Mouse (Mus musculus): ENCODE data around the gene Lpcat4. TPM values are rescaled to one million over a fixed set of nuclear protein-coding genes. Genes with fewer than 3 reads are reported as not detected.

The Lpcat4 gene
- 1.5 and 2.2 TPM in 2 replicates for polyA plus RNA-seq (2015; fragmentation: Nextera tagmentation; extraction: Ambion mirVana)

DNA sequence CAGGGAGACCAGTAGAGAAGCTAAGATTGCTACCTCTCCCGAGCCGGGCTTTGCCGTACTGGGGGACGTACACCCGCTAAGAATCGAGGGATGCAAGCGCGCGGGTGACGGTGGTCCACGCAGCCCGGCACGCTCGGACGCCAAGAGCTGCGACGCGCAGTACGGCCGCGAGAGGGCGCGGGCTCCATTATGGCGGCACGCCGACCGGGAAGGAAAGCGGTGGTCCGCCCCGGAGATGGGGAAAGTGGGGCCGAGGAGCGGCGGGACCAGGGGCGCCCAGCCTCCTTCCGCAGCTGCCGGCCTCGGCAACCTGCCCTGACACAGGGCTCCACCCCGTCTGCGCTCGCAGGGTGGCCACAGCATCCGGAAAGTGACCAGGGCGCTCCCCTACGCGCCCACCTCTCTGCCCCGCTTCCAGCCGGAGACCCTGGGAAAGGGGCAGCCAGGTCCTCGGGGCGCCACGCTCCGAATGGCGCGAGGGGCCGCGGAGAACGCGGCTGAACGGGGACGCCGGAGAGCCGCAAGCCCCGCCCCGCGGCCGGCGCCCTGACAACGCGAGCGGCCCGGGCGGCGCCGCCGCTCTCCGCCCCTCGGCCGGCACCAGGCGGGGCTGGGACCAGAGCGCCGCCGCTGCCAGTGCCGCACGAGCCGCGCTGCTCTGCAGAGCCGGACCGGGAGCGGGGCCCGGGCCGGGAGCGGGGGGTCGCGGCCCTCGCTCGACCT is at the start of gene Lpcat4:
Gene Lpcat4 (plus strand): TSS at position 257 of the 723 bp plus-strand sequence.
- H3K27ac ChIP-seq (ENCODE audit: low read length), result peak within 1 kb of the TSS; percentile 62; the same call in 1 of the 2 replicates
- peak within 1 kb of the TSS; percentile 82 for H3K9ac ChIP-seq (ENCODE audit: low read depth, low read length)
- no peaks in the 10 kb centered on the region for H3K9me3 ChIP-seq (replicated peaks; ENCODE audit: control insufficient read depth, low read length)
- H3K36me3 ChIP-seq (ENCODE audit: control insufficient read depth, insufficient read depth), result no peaks in the 10 kb centered on the region
- H3K4me2 ChIP-seq (ENCODE audit: low read depth, low read length), result peak within 1 kb of the TSS; percentile 98
- H3K4me3 ChIP-seq (ENCODE audit: low read depth, low read length), result peak within 1 kb of the TSS; percentile 87
- H3K4me1 ChIP-seq (ENCODE audit: control insufficient read depth, low read depth, low read length), result peaks cover 12% of the 10 kb centered on the region
- H3K27me3 ChIP-seq (ENCODE audit: control insufficient read depth, insufficient read depth, low read depth, low read length), result peaks cover 13% of the 10 kb centered on the region
- peak; percentile 92 for ATAC-seq (ENCODE audit: low read depth)
- under 1% methylated on average over 83 of the region's 94 CpGs for WGBS (ENCODE audit: insufficient replicate concordance)

DNA sequence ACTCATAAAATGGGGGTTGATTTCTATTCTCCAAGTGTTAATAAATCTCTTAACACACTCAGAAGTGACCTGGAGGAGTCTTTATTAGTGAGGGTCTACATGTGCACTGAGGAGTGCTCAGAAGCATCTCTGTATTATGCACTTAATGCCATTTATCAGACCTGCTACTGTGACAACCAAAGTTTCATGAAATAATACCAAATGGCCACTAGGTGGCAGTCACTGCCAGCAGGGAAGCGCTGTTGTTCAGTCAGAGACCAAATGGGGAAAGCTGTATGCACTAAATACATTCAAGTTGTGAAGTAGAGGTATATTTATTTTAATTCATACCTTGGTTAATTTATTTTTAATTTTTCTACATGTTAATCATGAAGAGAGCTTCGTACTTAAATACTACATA is 42.4 kb upstream of the Lpcat4 start:
- ATAC-seq (ENCODE audit: low read depth), result no peak

DNA sequence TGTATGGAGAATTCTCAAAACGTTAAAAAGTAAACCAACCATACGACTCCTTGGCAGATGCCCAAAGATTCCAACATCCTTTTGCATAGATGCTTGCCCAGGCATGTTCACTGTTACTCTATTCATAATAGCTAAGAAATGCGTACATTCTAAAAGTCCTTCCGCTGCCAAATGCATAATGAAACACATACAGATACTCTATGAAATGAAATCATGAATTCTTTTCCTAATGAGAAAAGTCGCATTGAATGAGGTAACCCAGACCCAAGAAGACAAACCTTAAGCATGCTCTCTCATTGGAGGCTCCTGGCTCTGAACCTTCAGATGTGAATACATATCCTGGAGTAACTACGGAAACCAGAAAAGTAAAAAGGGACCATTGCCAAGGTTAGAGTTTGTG is 36.2 kb upstream of the Lpcat4 start:
- no peak overlapping the region for H3K9ac ChIP-seq (ENCODE audit: low read depth, low read length)
- no peaks in the 10 kb centered on the region for H3K9me3 ChIP-seq (replicated peaks; ENCODE audit: control insufficient read depth, low read length)
- no peak for ATAC-seq (ENCODE audit: low read depth)
- no peak overlapping the region for H3K4me2 ChIP-seq (ENCODE audit: low read depth, low read length)
- WGBS (ENCODE audit: insufficient replicate concordance), result 63% methylated on average over 6 of the region's 6 CpGs
- no peak overlapping the region for H3K4me3 ChIP-seq (ENCODE audit: low read depth, low read length)
- H3K36me3 ChIP-seq (ENCODE audit: control insufficient read depth, insufficient read depth), result no peaks in the 10 kb centered on the region
- H3K4me1 ChIP-seq (ENCODE audit: control insufficient read depth, low read depth, low read length), result no peaks in the 10 kb centered on the region
- no peak overlapping the region for H3K27ac ChIP-seq (ENCODE audit: low read length)
- H3K27me3 ChIP-seq (ENCODE audit: control insufficient read depth, insufficient read depth, low read depth, low read length), result no peaks in the 10 kb centered on the region

More for the DNA sequence above, 42.4 kb upstream of the Lpcat4 start:
- Histone ChIP-seq H3K9me3 (replicated peaks; ENCODE audit: control insufficient read depth, low read length) (no peaks in the 10 kb centered on the region), H3K9ac (ENCODE audit: low read depth, low read length) (no peak overlapping the region), H3K27ac (ENCODE audit: low read length) (no peak overlapping the region), H3K27me3 (ENCODE audit: control insufficient read depth, insufficient read depth, low read depth, low read length) (no peaks in the 10 kb centered on the region), H3K4me3 (ENCODE audit: low read depth, low read length) (no peak overlapping the region), H3K36me3 (ENCODE audit: control insufficient read depth, insufficient read depth) (no peaks in the 10 kb centered on the region), H3K4me2 (ENCODE audit: low read depth, low read length) (no peak overlapping the region), H3K4me1 (ENCODE audit: control insufficient read depth, low read depth, low read length) (no peaks in the 10 kb centered on the region)
- 2% methylated on average over 2 of the region's 2 CpGs for WGBS (ENCODE audit: insufficient replicate concordance)

DNA sequence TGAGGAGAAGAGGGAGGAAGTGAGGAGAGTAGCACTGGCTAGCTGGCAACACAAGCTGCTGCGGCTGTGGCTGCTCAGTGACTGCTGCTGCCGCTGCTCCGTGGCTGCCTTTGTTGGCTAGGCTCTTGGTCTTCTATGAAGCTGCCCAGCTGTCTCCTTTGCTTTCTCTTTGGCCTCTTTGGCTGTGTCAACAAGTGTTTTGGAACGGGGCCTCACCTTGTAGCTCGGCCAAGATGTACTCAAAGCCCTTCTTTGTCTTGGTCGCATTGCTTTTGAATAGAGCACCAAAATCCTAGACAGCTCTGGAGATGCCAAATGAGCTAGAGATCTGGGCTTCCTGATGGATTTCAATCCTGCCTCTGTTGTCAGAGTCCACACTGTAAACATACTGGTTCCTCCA is 29.1 kb upstream of the Lpcat4 start:
- Histone ChIP-seq H3K9me3 (replicated peaks; ENCODE audit: control insufficient read depth, low read length) (no peaks in the 10 kb centered on the region), H3K4me1 (ENCODE audit: control insufficient read depth, low read depth, low read length) (no peaks in the 10 kb centered on the region), H3K4me2 (ENCODE audit: low read depth, low read length) (no peak overlapping the region), H3K27me3 (ENCODE audit: control insufficient read depth, insufficient read depth, low read depth, low read length) (no peaks in the 10 kb centered on the region), H3K9ac (ENCODE audit: low read depth, low read length) (no peak overlapping the region), H3K4me3 (ENCODE audit: low read depth, low read length) (no peak overlapping the region), H3K36me3 (ENCODE audit: control insufficient read depth, insufficient read depth) (no peaks in the 10 kb centered on the region), H3K27ac (ENCODE audit: low read length) (no peak overlapping the region)
- ATAC-seq (ENCODE audit: low read depth), result no peak
- WGBS (ENCODE audit: insufficient replicate concordance), result 60% methylated on average over 6 of the region's 6 CpGs

DNA sequence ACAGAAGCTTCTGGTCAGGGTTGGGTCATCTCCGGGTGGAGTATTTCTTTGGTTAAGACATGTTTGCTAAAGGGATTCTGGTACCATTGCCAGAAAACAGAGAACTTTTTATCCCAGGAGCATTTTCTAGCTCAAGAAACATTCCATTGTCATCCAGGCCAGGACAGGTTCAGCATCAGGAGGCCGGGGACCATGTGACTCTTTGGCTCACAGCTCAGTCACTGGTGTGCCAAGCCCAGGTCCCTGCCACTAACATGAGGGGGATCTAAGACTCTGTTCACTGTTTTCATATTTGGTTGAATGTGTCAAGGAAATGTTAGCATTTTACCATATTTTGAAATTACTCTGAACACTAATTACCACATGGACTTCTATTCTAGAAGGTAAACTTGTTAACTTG is 28.6 kb upstream of the Lpcat4 start:
- no peak overlapping the region for H3K27ac ChIP-seq (ENCODE audit: low read length)
- H3K9me3 ChIP-seq (replicated peaks; ENCODE audit: control insufficient read depth, low read length), result no peaks in the 10 kb centered on the region
- H3K4me3 ChIP-seq (ENCODE audit: low read depth, low read length), result no peak overlapping the region
- H3K36me3 ChIP-seq (ENCODE audit: control insufficient read depth, insufficient read depth), result no peaks in the 10 kb centered on the region
- H3K9ac ChIP-seq (ENCODE audit: low read depth, low read length), result no peak overlapping the region
- H3K27me3 ChIP-seq (ENCODE audit: control insufficient read depth, insufficient read depth, low read depth, low read length), result no peaks in the 10 kb centered on the region
- H3K4me1 ChIP-seq (ENCODE audit: control insufficient read depth, low read depth, low read length), result no peaks in the 10 kb centered on the region
- ATAC-seq (ENCODE audit: low read depth), result no peak
- no peak overlapping the region for H3K4me2 ChIP-seq (ENCODE audit: low read depth, low read length)
- WGBS (ENCODE audit: insufficient replicate concordance), result 55% methylated on average over 2 of the region's 2 CpGs

DNA sequence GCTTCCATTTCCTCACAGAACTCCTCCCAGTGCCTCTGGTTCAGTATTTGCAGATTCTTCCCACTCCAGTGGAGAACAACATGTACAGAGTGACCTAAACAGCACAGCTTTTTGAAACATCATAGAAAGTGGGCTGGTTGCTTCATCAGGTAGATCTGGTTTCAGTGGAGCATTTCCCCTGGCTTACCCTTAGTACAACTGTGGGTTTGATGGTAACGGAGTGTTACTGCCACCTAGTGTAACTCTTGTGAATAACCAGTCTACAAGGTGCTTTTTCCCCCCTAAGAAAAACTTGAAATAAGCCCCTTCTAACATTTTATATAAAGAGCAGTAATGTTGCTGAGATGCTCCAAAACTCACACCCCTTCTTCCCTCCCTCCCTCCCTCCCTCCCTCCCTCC is 23.3 kb upstream of the Lpcat4 start:
- no peak for ATAC-seq (ENCODE audit: low read depth)
- Histone ChIP-seq H3K27ac (ENCODE audit: low read length) (no peak overlapping the region), H3K4me3 (ENCODE audit: low read depth, low read length) (no peak overlapping the region), H3K9ac (ENCODE audit: low read depth, low read length) (no peak overlapping the region), H3K4me2 (ENCODE audit: low read depth, low read length) (no peak overlapping the region), H3K36me3 (ENCODE audit: control insufficient read depth, insufficient read depth) (no peaks in the 10 kb centered on the region), H3K9me3 (replicated peaks; ENCODE audit: control insufficient read depth, low read length) (no peaks in the 10 kb centered on the region), H3K4me1 (ENCODE audit: control insufficient read depth, low read depth, low read length) (no peaks in the 10 kb centered on the region), H3K27me3 (ENCODE audit: control insufficient read depth, insufficient read depth, low read depth, low read length) (no peaks in the 10 kb centered on the region)
- 14% methylated on average over 1 of the region's 1 CpGs for WGBS (ENCODE audit: insufficient replicate concordance)

DNA sequence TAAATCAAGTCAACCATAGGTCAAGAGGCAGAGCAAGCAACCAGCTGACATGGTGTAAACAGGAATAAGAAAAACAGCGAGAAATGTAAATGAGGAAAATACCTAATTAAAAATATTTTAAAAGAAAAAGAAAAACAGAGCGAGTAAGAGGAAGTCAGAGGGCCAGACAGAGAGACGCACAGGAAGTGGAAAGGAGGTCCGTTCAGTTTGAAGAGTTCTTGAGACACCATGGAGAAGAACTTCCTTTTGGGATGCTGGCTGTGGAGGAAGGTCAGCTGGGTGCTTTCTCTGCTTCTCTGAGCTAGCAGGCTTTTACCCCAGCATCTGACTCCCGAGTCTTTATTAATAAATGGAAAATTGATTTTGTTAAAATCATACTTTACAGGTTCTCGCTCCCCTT is 21.7 kb upstream of the Lpcat4 start:
- Histone ChIP-seq H3K4me2 (ENCODE audit: low read depth, low read length) (no peak overlapping the region), H3K9me3 (replicated peaks; ENCODE audit: control insufficient read depth, low read length) (no peaks in the 10 kb centered on the region), H3K36me3 (ENCODE audit: control insufficient read depth, insufficient read depth) (no peaks in the 10 kb centered on the region), H3K27ac (ENCODE audit: low read length) (no peak overlapping the region), H3K4me3 (ENCODE audit: low read depth, low read length) (no peak overlapping the region), H3K9ac (ENCODE audit: low read depth, low read length) (no peak overlapping the region), H3K4me1 (ENCODE audit: control insufficient read depth, low read depth, low read length) (no peaks in the 10 kb centered on the region), H3K27me3 (ENCODE audit: control insufficient read depth, insufficient read depth, low read depth, low read length) (no peaks in the 10 kb centered on the region)
- no peak for ATAC-seq (ENCODE audit: low read depth)
- WGBS (ENCODE audit: insufficient replicate concordance), result 36% methylated on average over 6 of the region's 6 CpGs

DNA sequence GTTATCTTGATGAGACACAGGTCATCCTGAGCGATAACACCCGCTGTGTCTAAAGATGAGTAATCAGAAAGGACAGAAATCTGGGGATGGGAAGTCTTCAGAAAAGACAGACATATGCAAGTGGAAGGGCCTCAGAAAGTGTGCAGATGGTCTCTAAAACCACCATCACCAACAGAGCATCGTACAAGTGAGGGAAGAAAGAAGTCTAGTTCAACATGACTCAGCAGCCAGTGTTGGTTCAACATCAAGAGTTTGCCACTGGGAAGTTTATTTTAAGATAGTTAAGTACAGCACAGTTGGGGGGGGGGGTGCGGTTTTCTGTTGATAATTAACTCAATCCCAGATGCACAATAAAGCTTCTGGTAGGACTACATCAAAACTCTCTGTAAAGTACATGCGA is 18.4 kb upstream of the Lpcat4 start:
- no peak overlapping the region for H3K27ac ChIP-seq (ENCODE audit: low read length)
- H3K4me3 ChIP-seq (ENCODE audit: low read depth, low read length), result no peak overlapping the region
- H3K4me1 ChIP-seq (ENCODE audit: control insufficient read depth, low read depth, low read length), result no peaks in the 10 kb centered on the region
- 39% methylated on average over 5 of the region's 5 CpGs for WGBS (ENCODE audit: insufficient replicate concordance)
- H3K27me3 ChIP-seq (ENCODE audit: control insufficient read depth, insufficient read depth, low read depth, low read length), result no peaks in the 10 kb centered on the region
- no peak overlapping the region for H3K4me2 ChIP-seq (ENCODE audit: low read depth, low read length)
- H3K9me3 ChIP-seq (replicated peaks; ENCODE audit: control insufficient read depth, low read length), result no peaks in the 10 kb centered on the region
- H3K36me3 ChIP-seq (ENCODE audit: control insufficient read depth, insufficient read depth), result no peaks in the 10 kb centered on the region
- ATAC-seq (ENCODE audit: low read depth), result no peak
- H3K9ac ChIP-seq (ENCODE audit: low read depth, low read length), result no peak overlapping the region

DNA sequence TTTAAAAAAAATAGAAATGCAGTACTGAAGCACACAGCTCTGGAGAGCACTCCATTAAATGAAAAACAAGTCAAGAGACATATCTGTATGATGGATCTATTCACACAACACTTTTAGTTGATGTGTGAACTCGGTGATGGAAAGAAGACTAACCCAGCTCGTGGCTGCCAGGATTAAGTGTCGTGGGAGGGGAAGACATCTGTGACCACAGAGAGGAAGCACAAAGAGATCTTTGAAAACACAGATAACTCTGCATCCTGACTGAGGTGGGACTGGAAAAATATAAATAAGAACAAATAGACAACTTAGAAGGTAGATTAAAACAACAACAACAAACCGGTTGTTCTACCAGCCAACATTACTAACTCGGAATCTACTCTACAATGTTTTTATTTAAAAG is 16.7 kb upstream of the Lpcat4 start:
- no peak for ATAC-seq (ENCODE audit: low read depth)
- Histone ChIP-seq H3K27ac (ENCODE audit: low read length) (no peak overlapping the region), H3K4me2 (ENCODE audit: low read depth, low read length) (no peak overlapping the region), H3K4me1 (ENCODE audit: control insufficient read depth, low read depth, low read length) (no peaks in the 10 kb centered on the region), H3K36me3 (ENCODE audit: control insufficient read depth, insufficient read depth) (no peaks in the 10 kb centered on the region), H3K4me3 (ENCODE audit: low read depth, low read length) (no peak overlapping the region), H3K27me3 (ENCODE audit: control insufficient read depth, insufficient read depth, low read depth, low read length) (no peaks in the 10 kb centered on the region), H3K9ac (ENCODE audit: low read depth, low read length) (no peak overlapping the region), H3K9me3 (replicated peaks; ENCODE audit: control insufficient read depth, low read length) (no peaks in the 10 kb centered on the region)
- WGBS (ENCODE audit: insufficient replicate concordance), result 24% methylated on average over 5 of the region's 5 CpGs
